Mouse (Mus musculus) MEL (cell line): ENCODE results near the gene Elovl7. TPM values are rescaled to one million over a fixed set of nuclear protein-coding genes. Genes with fewer than 3 reads are reported as not detected.
A peak's percentile ranks its signal among the peaks of the same experiment; 100 is the strongest.

ENCODE experiments used
- DNase-seq: peaks from one replicate; pipeline ENCODE4 v3.0.0; 2011; ENCODE audit warnings: low read depth, low spot score
- H3K27ac ChIP-seq: 2 replicates; pipeline ENCODE4 v1.5.1; 2012; ENCODE audit warnings: low read depth, mild to moderate bottlenecking, control low read depth, low read length, moderate library complexity; ENCODE audit not compliant: control insufficient read depth
- H3K27me3 ChIP-seq, 2 experiments: fragments of 150-350 bp in 1 of 2; sonication (generic) in 1 of 2; 2 replicates each; pipeline ENCODE4 v1.6.1; 2012; ENCODE audit warnings: low read length in 2 of 2, mild to moderate bottlenecking in 2 of 2, improper control_type of control experiment in 1 of 2, moderate library complexity in 1 of 2; ENCODE audit not compliant: insufficient read depth in 2 of 2, control insufficient read depth in 1 of 2
- H3K36me3 ChIP-seq, 2 experiments: 2 replicates each; pipeline ENCODE4 v1.6.1; 2012 to 2014; ENCODE audit warnings: low read length in 2 of 2, improper control_type of control experiment in 1 of 2, inconsistent platforms in 1 of 2, mild to moderate bottlenecking in 1 of 2; ENCODE audit not compliant: insufficient read depth in 2 of 2, control insufficient read depth in 1 of 2
- H3K4me1 ChIP-seq, 2 experiments: fragments of 150-350 bp in 1 of 2; sonication (generic) in 1 of 2; 2 replicates each; pipeline ENCODE4 v1.6.1; 2012; ENCODE audit warnings: low read length in 2 of 2, improper control_type of control experiment in 1 of 2, mild to moderate bottlenecking in 1 of 2; ENCODE audit not compliant: insufficient read depth in 2 of 2, control insufficient read depth in 1 of 2
- H3K4me3 ChIP-seq, 2 experiments: fragments of 150-350 bp in 1 of 2; sonication (generic) in 1 of 2; 2 replicates each; pipeline ENCODE4 v1.5.1; 2012; ENCODE audit warnings: low read depth in 2 of 2, low read length in 2 of 2, mild to moderate bottlenecking in 2 of 2, moderate library complexity in 2 of 2, control low read depth in 1 of 2, improper control_type of control experiment in 1 of 2; ENCODE audit not compliant: control insufficient read depth in 1 of 2, insufficient read depth in 1 of 2
- H3K79me2 ChIP-seq: 2 replicates; pipeline ENCODE4 v1.6.1; 2012; ENCODE audit warnings: mild to moderate bottlenecking, low read length, moderate library complexity; ENCODE audit not compliant: control insufficient read depth, poor library complexity, insufficient read depth
- H3K9ac ChIP-seq: 2 replicates; pipeline ENCODE4 v1.6.1; 2012; ENCODE audit warnings: low read depth, mild to moderate bottlenecking, control low read depth, low read length, moderate library complexity; ENCODE audit not compliant: control insufficient read depth, poor library complexity, severe bottlenecking
- H3K9me3 ChIP-seq: fragments of 150-350 bp; sonication (generic); replicated peaks from 2 replicates; pipeline ENCODE4 v1.6.1; 2012; ENCODE audit warnings: mild to moderate bottlenecking, low read length, improper control_type of control experiment, moderate library complexity; ENCODE audit not compliant: insufficient read depth
- BHLHE40 ChIP-seq: IDR thresholded peaks from 2 replicates; pipeline ENCODE4 v1.6.1; 2012; ENCODE audit warnings: low read depth, mild to moderate bottlenecking, inconsistent platforms, low read length, improper control_type of control experiment, borderline replicate concordance
- CTCF ChIP-seq, 3 experiments: IDR thresholded peaks in 2 of 3; conservative IDR thresholded peaks in 1 of 3; 2 replicates each; pipeline ENCODE4 v1.5.1; 2011 to 2012; ENCODE audit warnings: low read length in 3 of 3, low read depth in 2 of 3, mild to moderate bottlenecking in 2 of 3, improper control_type of control experiment in 1 of 3, inconsistent platforms in 1 of 3, mixed read lengths in 1 of 3, moderate library complexity in 1 of 3; ENCODE audit not compliant: control insufficient read depth in 1 of 3, insufficient read depth in 1 of 3, poor library complexity in 1 of 3, severe bottlenecking in 1 of 3
- E2F4 ChIP-seq: IDR thresholded peaks from 2 replicates; pipeline ENCODE4 v1.6.1; 2011; ENCODE audit warnings: low read depth, low read length, improper control_type of control experiment, borderline replicate concordance
- EP300 ChIP-seq, 2 experiments: IDR thresholded peaks; 2 replicates each; pipeline ENCODE4 v1.6.1; 2011; ENCODE audit warnings: improper control_type of control experiment in 2 of 2, low read length in 2 of 2, low read depth in 1 of 2, mild to moderate bottlenecking in 1 of 2
- ETS1 ChIP-seq: IDR thresholded peaks from 2 replicates; pipeline ENCODE4 v1.6.1; 2012; ENCODE audit warnings: low read depth, mild to moderate bottlenecking, inconsistent platforms, low read length, improper control_type of control experiment, moderate library complexity
- HCFC1 ChIP-seq: IDR thresholded peaks from 2 replicates; pipeline ENCODE4 v1.6.1; 2012; ENCODE audit warnings: low read depth, mild to moderate bottlenecking, inconsistent platforms, low read length, improper control_type of control experiment, moderate library complexity
- JUND ChIP-seq: IDR thresholded peaks from 2 replicates; pipeline ENCODE4 v1.6.1; 2011; ENCODE audit warnings: low read depth, mild to moderate bottlenecking, improper control_type of control experiment, low read length
- MAX ChIP-seq: IDR thresholded peaks from 2 replicates; pipeline ENCODE4 v1.6.1; 2011; ENCODE audit warnings: low read length, improper control_type of control experiment
- MAZ ChIP-seq: IDR thresholded peaks from 2 replicates; pipeline ENCODE4 v1.6.1; 2012; ENCODE audit warnings: low read depth, mild to moderate bottlenecking, inconsistent platforms, low read length, improper control_type of control experiment
- MEF2A ChIP-seq: IDR thresholded peaks from 2 replicates; pipeline ENCODE4 v1.6.1; 2014; ENCODE audit warnings: low read depth, mild to moderate bottlenecking, inconsistent platforms, low read length, improper control_type of control experiment; ENCODE audit not compliant: poor library complexity, insufficient replicate concordance, severe bottlenecking; ENCODE audit errors: extremely low read depth
- MYB ChIP-seq: IDR thresholded peaks from 2 replicates; pipeline ENCODE4 v1.6.1; 2011; ENCODE audit warnings: mild to moderate bottlenecking, low read depth, low read length, improper control_type of control experiment
- MYC ChIP-seq: IDR thresholded peaks from 2 replicates; pipeline ENCODE4 v1.6.1; 2011; ENCODE audit warnings: low read depth, mild to moderate bottlenecking, low read length, improper control_type of control experiment, moderate library complexity
- NRF1 ChIP-seq: IDR thresholded peaks from 2 replicates; pipeline ENCODE4 v1.6.1; 2014; ENCODE audit warnings: low read depth, mild to moderate bottlenecking, inconsistent platforms, low read length, improper control_type of control experiment, moderate library complexity; ENCODE audit not compliant: poor library complexity, insufficient read depth, severe bottlenecking
- POLR2AphosphoS2 ChIP-seq: IDR thresholded peaks from 2 replicates; pipeline ENCODE4 v1.6.1; 2011; ENCODE audit warnings: low read length, improper control_type of control experiment
- POLR2AphosphoS5 ChIP-seq: IDR thresholded peaks from 2 replicates; pipeline ENCODE4 v1.6.1; 2012; ENCODE audit warnings: low read depth, borderline replicate concordance, mild to moderate bottlenecking, inconsistent platforms, low read length, moderate library complexity, mixed read lengths
- SMC3 ChIP-seq: IDR thresholded peaks from 2 replicates; pipeline ENCODE4 v1.6.1; 2011; ENCODE audit warnings: low read depth, low read length, improper control_type of control experiment
- TAL1 ChIP-seq: IDR thresholded peaks from 2 replicates; pipeline ENCODE4 v1.6.1; 2012; ENCODE audit warnings: mild to moderate bottlenecking, inconsistent platforms, low read length, moderate library complexity, mixed read lengths
- TCF12 ChIP-seq: IDR thresholded peaks from 2 replicates; pipeline ENCODE4 v1.6.1; 2014; ENCODE audit warnings: low read depth, mild to moderate bottlenecking, inconsistent platforms, low read length, improper control_type of control experiment, moderate library complexity
- UBTF ChIP-seq: IDR thresholded peaks from 2 replicates; pipeline ENCODE4 v1.6.1; 2012; ENCODE audit warnings: low read depth, mild to moderate bottlenecking, inconsistent platforms, low read length, improper control_type of control experiment, moderate library complexity, borderline replicate concordance; ENCODE audit not compliant: insufficient read depth
- USF1 ChIP-seq: IDR thresholded peaks from 2 replicates; pipeline ENCODE4 v1.6.1; 2014; ENCODE audit warnings: low read depth, mild to moderate bottlenecking, inconsistent platforms, low read length, improper control_type of control experiment, moderate library complexity
- USF2 ChIP-seq, 2 experiments: IDR thresholded peaks; 2 replicates each; pipeline ENCODE4 v1.6.1; 2011 to 2012; ENCODE audit warnings: improper control_type of control experiment in 2 of 2, low read length in 2 of 2, borderline replicate concordance in 1 of 2, inconsistent platforms in 1 of 2, low read depth in 1 of 2, mild to moderate bottlenecking in 1 of 2; ENCODE audit not compliant: insufficient read depth in 1 of 2
- ZC3H11A ChIP-seq: IDR thresholded peaks from 2 replicates; pipeline ENCODE4 v1.6.1; 2012; ENCODE audit warnings: low read depth, mild to moderate bottlenecking, inconsistent platforms, low read length, improper control_type of control experiment
- ZMIZ1 ChIP-seq: IDR thresholded peaks from 2 replicates; pipeline ENCODE4 v1.6.1; 2012; ENCODE audit warnings: low read depth, mild to moderate bottlenecking, inconsistent platforms, low read length, improper control_type of control experiment, moderate library complexity
- polyA plus RNA-seq, 2 experiments: library from polyadenylated mRNA; stranded (reverse) in 1 of 2; unstranded in 1 of 2; fragments of >175 nt in 1 of 2; fragments of >200 nt in 1 of 2; gene quantifications; 2 replicates each; pipeline versions ENCODE4 v1.2.1 to v1.2.4; 2012; ENCODE audit warnings: low replicate concordance in 2 of 2, low read depth in 1 of 2; ENCODE audit not compliant: insufficient read length in 2 of 2, insufficient read depth in 1 of 2, missing spikeins in 1 of 2
- total RNA-seq: library from RNA; depleted of rRNA; stranded (reverse); fragments of 300-350 nt; gene quantifications from 2 replicates; pipeline ENCODE4 v1.2.3, GENCODE M21; 2012

Gene Elovl7
- total and polyA plus RNA-seq, 3 experiments, result not detected

- no peak for TF ChIP-seq CTCF (IDR thresholded peaks at IDR 0.05 in 2 of 3, conservative IDR thresholded peaks at IDR 0.05 in 1 of 3; ENCODE audit: control insufficient read depth in 1 of 3, insufficient read depth in 1 of 3, low read depth in 2 of 3, low read length in 3 of 3, poor library complexity in 1 of 3, severe bottlenecking in 1 of 3)
- no peak for TF ChIP-seq SMC3
- no peak for TF ChIP-seq MYC
Measured at GRCm38 (mm10) chr13:108297350-108298093, 83.3 kb downstream of the Elovl7 start (continued).

- H3K79me2 ChIP-seq, result no peaks in the 10 kb centered on the region
- no peaks in the 10 kb centered on the region for H3K9me3 ChIP-seq
- H3K27ac ChIP-seq, result no peak overlapping the region
- no peak overlapping the region; a peak in 1 of 4 replicates for H3K4me3 ChIP-seq
- H3K9ac ChIP-seq, result no peak overlapping the region
- H3K36me3 ChIP-seq, result peaks cover 0 to 8% of the 10 kb centered on the region in 2 experiments; a peak in 2 of 4 replicates
- TF ChIP-seq E2F4, result no peak
- TF ChIP-seq MAZ, result no peak
- no peak for TF ChIP-seq MAX
- no peak for TF ChIP-seq TAL1
- TF ChIP-seq MEF2A, result no peak
- TF ChIP-seq, all 39 proteins: peak for 0
- H3K27me3 ChIP-seq, result no peaks in the 10 kb centered on the region
- H3K4me1 ChIP-seq, result peaks cover 3 to 16% of the 10 kb centered on the region in 2 experiments
- DNase-seq, result no peak
Measured at GRCm38 (mm10) chr13:108298241-108298640, 84.0 kb downstream of the Elovl7 start.

- Histone ChIP-seq H3K79me2 (no peaks in the 10 kb centered on the region), H3K4me3 (no peak overlapping the region), H3K27ac (0 out of 2 replicates have a peak overlapping the region, but pooled peaks have one; percentile 16), H3K27me3 (no peaks in the 10 kb centered on the region), H3K9ac (no peak overlapping the region), H3K4me1 (peaks cover 3 to 23% of the 10 kb centered on the region in 2 experiments), H3K36me3 (peaks cover 0 to 10% of the 10 kb centered on the region in 2 experiments; a peak in 2 of 4 replicates), H3K9me3 (no peaks in the 10 kb centered on the region)
- 0 out of 6 replicates have a peak, but pooled peaks of 1 of the 3 experiments have one; percentile 1 for TF ChIP-seq CTCF (IDR thresholded peaks at IDR 0.05 in 2 of 3, conservative IDR thresholded peaks at IDR 0.05 in 1 of 3; ENCODE audit: control insufficient read depth in 1 of 3, insufficient read depth in 1 of 3, low read depth in 2 of 3, low read length in 3 of 3, poor library complexity in 1 of 3, severe bottlenecking in 1 of 3)
- no peak for TF ChIP-seq UBTF
- TF ChIP-seq USF1, result peak; percentile 84
- no peak for TF ChIP-seq MAZ
- TF ChIP-seq POLR2AphosphoS2, result no peak
- peak in 1 of 2 experiments; percentile 27; a peak in 1 of 4 replicates for TF ChIP-seq USF2 (IDR thresholded peaks at IDR 0.05; ENCODE audit: borderline replicate concordance in 1 of 2, insufficient read depth in 1 of 2, low read depth in 1 of 2, low read length in 2 of 2)
- 0 out of 2 replicates have a peak, but pooled peaks have one; percentile 4 for TF ChIP-seq HCFC1
- peak; percentile 44; the same call in 1 of the 2 replicates for TF ChIP-seq ETS1
- TF ChIP-seq ZMIZ1, result no peak
- no peak for TF ChIP-seq NRF1
- no peak for TF ChIP-seq MEF2A
- no peak for TF ChIP-seq ZC3H11A
- no peak for TF ChIP-seq JUND
- no peak for TF ChIP-seq TCF12
- 0 out of 2 replicates have a peak, but pooled peaks have one; percentile 7 for TF ChIP-seq BHLHE40
- TF ChIP-seq MAX, result peak; percentile 50; the same call in 1 of the 2 replicates
- peak; percentile 16 to 44; a peak in 1 of 4 replicates for TF ChIP-seq EP300 (IDR thresholded peaks at IDR 0.05; ENCODE audit: low read depth in 1 of 2, low read length in 2 of 2)
- TF ChIP-seq MYB, result no peak
- no peak for TF ChIP-seq POLR2AphosphoS5
- TF ChIP-seq E2F4, result no peak
- peak; percentile 53 for DNase-seq
Measured at GRCm38 (mm10) chr13:108300346-108300950, 86.2 kb downstream of the Elovl7 start.
